Mouse (Mus musculus) brain, embryonic 14.5 days (tissue): Measurements from ENCODE around the gene Zfp27.

Experiments used
- CTCF ChIP-seq: fragments of 200-500 bp; IDR thresholded peaks from 2 replicates; pipeline ENCODE4 v1.5.1; 2012; ENCODE audit warnings: inconsistent platforms, mild to moderate bottlenecking, moderate library complexity, borderline replicate concordance; ENCODE audit not compliant: insufficient read depth, insufficient read length; ENCODE audit errors: extremely low read depth
- POLR2A ChIP-seq: fragments of 200-500 bp; IDR thresholded peaks from 2 replicates; pipeline ENCODE4 v1.6.1; 2012; ENCODE audit warnings: mild to moderate bottlenecking, inconsistent platforms, borderline replicate concordance; ENCODE audit not compliant: poor library complexity, insufficient read depth, insufficient read length, severe bottlenecking; ENCODE audit errors: extremely low read depth

- TF ChIP-seq POLR2A (no peak), CTCF (no peak)
Measured at GRCm38 (mm10) chr7:29907206-29907605, 834 bp upstream of the Zfp27 start.
